Mouse (Mus musculus) limb, embryonic 10.5 days (tissue): ENCODE results near the gene Tmie. TPM values are rescaled to one million over a fixed set of nuclear protein-coding genes. Genes with fewer than 3 reads are reported as not detected.
"Not testable (repeated sequence)": the region's sequence is repeated elsewhere in the genome, so short reads cannot be mapped to it uniquely, and the experiment has no call there.

ENCODE experiments used
- DNase-seq: peaks from one replicate; pipeline ENCODE4 v3.0.0-alpha.2; 2017; ENCODE audit warnings: low spot score
- H3K27ac ChIP-seq: fragments of 300-500 bp; sonication (generic); 2 replicates; pipeline ENCODE4 v1.5.1; 2016; ENCODE audit warnings: mild to moderate bottlenecking
- H3K27me3 ChIP-seq: fragments of 300-500 bp; sonication (generic); 2 replicates; pipeline ENCODE4 v1.6.1; 2016; ENCODE audit warnings: low read depth, mild to moderate bottlenecking; ENCODE audit not compliant: poor library complexity, severe bottlenecking
- H3K36me3 ChIP-seq: fragments of 300-500 bp; sonication (generic); 2 replicates; pipeline ENCODE4 v1.6.1; 2016; ENCODE audit warnings: mild to moderate bottlenecking, moderate library complexity
- H3K4me1 ChIP-seq: fragments of 300-500 bp; sonication (generic); 2 replicates; pipeline ENCODE4 v1.6.1; 2016
- H3K4me3 ChIP-seq: fragments of 300-500 bp; sonication (generic); 2 replicates; pipeline ENCODE4 v1.5.1; 2016; ENCODE audit warnings: mild to moderate bottlenecking, moderate library complexity
- H3K9me3 ChIP-seq: fragments of 300-500 bp; sonication (generic); replicated peaks from 2 replicates; pipeline ENCODE4 v1.6.1; 2016; ENCODE audit warnings: mild to moderate bottlenecking
- WGBS: fragments of 180-500 bp; shearing (Covaris S2); methylation state at CpG from one replicate; pipeline ENCODE4 v1.1.7; 2016; 5-methylcytosine and 5-hydroxymethylcytosine counted together
- polyA plus RNA-seq: library from polyadenylated mRNA; unstranded; fragments of >200 nt; fragmentation: Nextera tagmentation; extraction: Ambion mirVana; gene quantifications from 2 replicates; pipeline ENCODE4 v1.2.1, GENCODE M21; 2016

The Tmie gene
- polyA plus RNA-seq, 1 experiment from 2014 or later: 0.09 TPM

- no peak for DNase-seq
- Histone ChIP-seq H3K9me3 (no peaks in the 10 kb centered on the region), H3K4me1 (0 out of 2 replicates have a peak, but pooled peaks cover 2% of the 10 kb centered on the region), H3K27ac (no peak overlapping the region), H3K27me3 (no peaks in the 10 kb centered on the region), H3K4me3 (no peak overlapping the region), H3K36me3 (no peaks in the 10 kb centered on the region)
- WGBS: 87% methylated on average over 7 of the region's 7 CpGs
Measured at GRCm38 (mm10) chr9:110849162-110849561, 30.8 kb downstream of the Tmie start.

DNA sequence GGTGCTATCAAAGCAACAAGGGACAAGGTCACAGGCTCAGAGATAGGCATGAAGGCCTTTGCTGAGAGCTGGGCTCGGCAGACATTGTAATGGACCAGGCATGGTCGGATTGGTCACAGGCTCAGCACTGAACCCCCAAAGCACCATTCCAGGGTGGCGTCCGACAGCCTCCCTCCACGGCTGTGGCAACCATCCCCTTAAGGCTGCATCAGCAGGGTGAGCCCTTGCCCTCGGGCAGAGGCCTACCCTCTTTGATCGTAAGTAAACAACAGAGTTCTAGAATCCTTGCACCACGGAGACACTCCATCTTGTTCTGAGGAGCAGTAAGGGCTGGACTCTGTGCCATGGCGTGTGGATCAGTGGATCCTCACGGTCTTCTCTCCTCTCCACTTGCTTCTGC lies 35.7 kb downstream of the Tmie start, which contains the start of gene Prss46:
Prss46 (plus strand) TSS at position 301 of the 400 bp plus-strand sequence.
- Histone ChIP-seq H3K27me3 (no peaks in the 10 kb centered on the region), H3K9me3 (no peaks in the 10 kb centered on the region), H3K4me3 (no peak within 1 kb of the TSS), H3K36me3 (no peaks in the 10 kb centered on the region), H3K4me1 (peaks cover 5% of the 10 kb centered on the region; the same call in 1 of the 2 replicates), H3K27ac (no peak within 1 kb of the TSS)
- 86% methylated on average over 10 of the region's 10 CpGs for WGBS
- no peak for DNase-seq

GRCm38 (mm10) chr9:110841438-110841837 lies 38.5 kb downstream of the Tmie start:
- H3K36me3 ChIP-seq: no peaks in the 10 kb centered on the region
- no peak overlapping the region for H3K27ac ChIP-seq
- H3K27me3 ChIP-seq: no peaks in the 10 kb centered on the region
- no peak overlapping the region for H3K4me3 ChIP-seq
- peaks cover 5% of the 10 kb centered on the region; the same call in 1 of the 2 replicates for H3K4me1 ChIP-seq
- H3K9me3 ChIP-seq: no peaks in the 10 kb centered on the region
- DNase-seq: no peak
- WGBS: 82% methylated on average over 2 of the region's 2 CpGs

DNA sequence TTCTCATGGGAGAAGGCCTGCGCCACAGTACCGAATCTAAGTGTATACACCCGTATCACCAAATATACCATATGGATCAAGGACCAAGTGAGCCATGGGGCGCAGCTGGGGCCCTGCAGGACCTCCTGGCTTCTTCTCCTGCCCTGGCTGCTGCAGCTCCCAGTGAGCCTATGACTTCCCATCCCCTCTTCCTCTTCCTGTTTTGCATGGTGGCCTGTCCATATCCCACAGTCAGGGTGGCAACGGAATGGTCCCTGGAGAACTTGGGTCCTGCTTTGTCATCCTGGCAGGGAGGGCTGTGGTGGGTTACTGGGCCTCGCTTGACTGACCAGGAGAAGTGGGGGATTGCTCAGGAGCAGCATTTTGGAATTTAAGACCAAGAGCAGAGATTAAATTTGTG lies 39.0 kb downstream of the Tmie start:
- Histone ChIP-seq H3K27me3 (no peaks in the 10 kb centered on the region), H3K27ac (no peak overlapping the region), H3K9me3 (no peaks in the 10 kb centered on the region), H3K4me1 (peaks cover 5% of the 10 kb centered on the region; the same call in 1 of the 2 replicates), H3K36me3 (no peaks in the 10 kb centered on the region), H3K4me3 (no peak overlapping the region)
- no peak for DNase-seq
- 90% methylated on average over 6 of the region's 6 CpGs for WGBS

- Histone ChIP-seq H3K9me3 (no peaks in the 10 kb centered on the region), H3K4me1 (peaks cover 7% of the 10 kb centered on the region), H3K36me3 (no peaks in the 10 kb centered on the region), H3K27me3 (peaks cover 8% of the 10 kb centered on the region; the same call in 1 of the 2 replicates), H3K4me3 (no peak overlapping the region), H3K27ac (no peak overlapping the region)
- 71% methylated on average over 2 of the region's 2 CpGs for WGBS
- no peak for DNase-seq
Measured at GRCm38 (mm10) chr9:110836112-110836511, 43.8 kb downstream of the Tmie start.

- no peaks in the 10 kb centered on the region for H3K9me3 ChIP-seq
Measured at GRCm38 (mm10) chr9:110834961-110835360, 45.0 kb downstream of the Tmie start.

DNA sequence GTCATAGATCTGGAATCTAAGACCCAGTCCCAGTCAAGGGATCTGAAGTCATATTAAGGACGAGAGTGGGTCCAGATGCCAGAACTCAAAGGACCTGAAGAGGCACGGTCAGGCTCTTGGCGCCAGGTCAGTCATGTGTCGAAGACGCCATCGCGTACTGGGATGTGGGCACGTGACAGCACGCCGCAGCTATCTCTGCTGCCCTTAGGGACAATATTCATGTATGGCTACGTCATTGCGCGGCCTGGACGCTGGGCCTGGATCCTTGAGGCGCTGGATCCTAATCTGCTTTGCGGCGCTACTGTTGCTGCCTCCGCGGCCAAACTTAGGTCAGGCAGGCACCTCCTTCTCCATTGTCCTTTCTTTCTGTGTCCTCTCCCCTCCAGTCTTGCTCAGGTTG lies 45.5 kb downstream of the Tmie start, which contains the start of gene Prss45:
Prss45 (plus strand) TSS at position 178 of the 400 bp plus-strand sequence.
- Histone ChIP-seq H3K4me1 (peaks cover 4% of the 10 kb centered on the region), H3K4me3 (no peak within 1 kb of the TSS), H3K36me3 (no peaks in the 10 kb centered on the region), H3K27me3 (peaks cover 8% of the 10 kb centered on the region; the same call in 1 of the 2 replicates), H3K27ac (no peak within 1 kb of the TSS), H3K9me3 (no peaks in the 10 kb centered on the region)
- no peak for DNase-seq
- WGBS: 78% methylated on average over 19 of the region's 19 CpGs

More at GRCm38 (mm10) chr9:110834961-110835360, 45.0 kb downstream of the Tmie start:
- Histone ChIP-seq H3K27ac (no peak overlapping the region), H3K4me3 (no peak overlapping the region), H3K27me3 (peaks cover 8% of the 10 kb centered on the region; the same call in 1 of the 2 replicates), H3K4me1 (peaks cover 4% of the 10 kb centered on the region), H3K36me3 (no peaks in the 10 kb centered on the region)
- no peak for DNase-seq
- WGBS: 36% methylated on average over 10 of the region's 10 CpGs

DNA sequence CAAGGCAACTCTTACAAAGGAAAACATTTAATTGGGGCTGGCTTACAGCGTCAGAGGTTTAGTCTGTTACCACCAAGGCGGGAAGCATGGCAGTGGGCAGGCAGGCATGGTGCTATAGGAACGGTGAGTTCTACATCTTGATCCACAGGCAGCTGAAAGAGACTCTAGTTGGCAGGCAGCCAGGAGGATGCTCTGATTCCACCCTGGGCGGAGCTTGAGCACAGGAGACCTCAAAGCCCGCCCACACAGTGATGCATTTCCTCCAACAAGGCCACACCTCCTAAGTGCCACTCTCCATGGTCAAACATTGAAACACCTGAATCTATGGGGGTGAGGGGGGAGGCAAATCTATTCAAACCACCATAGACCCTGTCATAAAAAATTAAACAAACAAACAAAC lies 46.9 kb downstream of the Tmie start:
- H3K27ac ChIP-seq: no peak overlapping the region
- H3K36me3 ChIP-seq: no peaks in the 10 kb centered on the region
- H3K9me3 ChIP-seq: no peaks in the 10 kb centered on the region
- 87% methylated on average over 5 of the region's 5 CpGs for WGBS
- H3K27me3 ChIP-seq: peaks cover 17% of the 10 kb centered on the region; the same call in 1 of the 2 replicates
- H3K4me3 ChIP-seq: no peak overlapping the region
- peaks cover 4% of the 10 kb centered on the region for H3K4me1 ChIP-seq
- DNase-seq: no peak

- Histone ChIP-seq H3K4me3 (no peak within 1 kb of the TSS), H3K27ac (no peak within 1 kb of the TSS), H3K4me1 (peaks cover 7% of the 10 kb centered on the region), H3K36me3 (no peaks in the 10 kb centered on the region), H3K27me3 (peaks cover 27% of the 10 kb centered on the region), H3K9me3 (no peaks in the 10 kb centered on the region)
- 83% methylated on average over 3 of the region's 3 CpGs for WGBS
- no peak for DNase-seq
Measured at GRCm38 (mm10) chr9:110826390-110826789, 53.5 kb downstream of the Tmie start, which contains the start of gene Prss43. Gene Prss43, plus strand, starts transcription at chr9:110826690.

- Histone ChIP-seq H3K27ac (no peak overlapping the region), H3K36me3 (no peaks in the 10 kb centered on the region), H3K9me3 (no peaks in the 10 kb centered on the region), H3K4me3 (no peak overlapping the region), H3K27me3 (peaks cover 30% of the 10 kb centered on the region), H3K4me1 (peaks cover 7% of the 10 kb centered on the region)
- no peak for DNase-seq
- 81% methylated on average over 7 of the region's 7 CpGs for WGBS
Measured at GRCm38 (mm10) chr9:110825832-110826231, 54.1 kb downstream of the Tmie start.

GRCm38 (mm10) chr9:110825426-110825825 lies 54.5 kb downstream of the Tmie start:
- Histone ChIP-seq H3K36me3 (no peaks in the 10 kb centered on the region), H3K27me3 (peaks cover 30% of the 10 kb centered on the region), H3K4me3 (no peak overlapping the region), H3K9me3 (no peaks in the 10 kb centered on the region), H3K4me1 (peaks cover 7% of the 10 kb centered on the region), H3K27ac (no peak overlapping the region)
- 88% methylated on average over 4 of the region's 4 CpGs for WGBS
- no peak for DNase-seq

- peaks cover 11% of the 10 kb centered on the region; the same call in 1 of the 2 replicates for H3K27me3 ChIP-seq
- no peaks in the 10 kb centered on the region for H3K9me3 ChIP-seq
- H3K4me1 ChIP-seq: peaks cover 7% of the 10 kb centered on the region
- no peak overlapping the region for H3K4me3 ChIP-seq
- H3K36me3 ChIP-seq: no peaks in the 10 kb centered on the region
- no peak overlapping the region for H3K27ac ChIP-seq
- 90% methylated on average over 7 of the region's 7 CpGs for WGBS
- DNase-seq: no peak
Measured at GRCm38 (mm10) chr9:110821436-110821835, 58.5 kb downstream of the Tmie start.

GRCm38 (mm10) chr9:110820546-110820945 lies 59.4 kb downstream of the Tmie start:
- not testable (repeated sequence) for H3K4me1 ChIP-seq, DNase-seq, H3K36me3 ChIP-seq

More at GRCm38 (mm10) chr9:110820546-110820945, 59.4 kb downstream of the Tmie start:
- not testable (repeated sequence) for H3K27ac ChIP-seq, H3K9me3 ChIP-seq, H3K4me3 ChIP-seq
- H3K27me3 ChIP-seq: peaks cover 11% of the 10 kb centered on the region; the same call in 1 of the 2 replicates
